Mouse (Mus musculus): ENCODE data around the gene 9130213A22Rik.
A peak's percentile ranks its signal among the peaks of the same experiment; 100 is the strongest.

Gene 9130213A22Rik

GRCm38 (mm10) chr11:69106842-69107241 is 15.5 kb downstream of the 9130213A22Rik start:
- no peak for DNase-seq (ENCODE audit: low spot score)

GRCm38 (mm10) chr11:69106299-69106698 is 16.1 kb downstream of the 9130213A22Rik start:
- no peak for DNase-seq (ENCODE audit: low spot score)

GRCm38 (mm10) chr11:69105796-69106195 is 16.6 kb downstream of the 9130213A22Rik start:
- no peak for DNase-seq (ENCODE audit: low spot score)

- DNase-seq (ENCODE audit: low spot score), result no peak
Observed at GRCm38 (mm10) chr11:69105227-69105626, 17.2 kb downstream of the 9130213A22Rik start.

GRCm38 (mm10) chr11:69104487-69104886 is 17.9 kb downstream of the 9130213A22Rik start:
- DNase-seq (ENCODE audit: low spot score), result no peak

- DNase-seq (ENCODE audit: low spot score), result no peak
Observed at GRCm38 (mm10) chr11:69103531-69104435, 18.6 kb downstream of the 9130213A22Rik start.

- DNase-seq (ENCODE audit: low spot score), result no peak
Observed at GRCm38 (mm10) chr11:69103121-69103520, 19.3 kb downstream of the 9130213A22Rik start.

- peak; percentile 79 for DNase-seq (ENCODE audit: low spot score)
Observed at GRCm38 (mm10) chr11:69102403-69102725, 20.0 kb downstream of the 9130213A22Rik start.

- DNase-seq (ENCODE audit: low spot score), result no peak
Observed at GRCm38 (mm10) chr11:69101604-69102402, 20.6 kb downstream of the 9130213A22Rik start.

GRCm38 (mm10) chr11:69100639-69101360 is 21.6 kb downstream of the 9130213A22Rik start:
- no peak for DNase-seq (ENCODE audit: low spot score)

- peak; percentile 92 for DNase-seq (ENCODE audit: low spot score)
Observed at GRCm38 (mm10) chr11:69099915-69100345, 22.5 kb downstream of the 9130213A22Rik start.

- DNase-seq (ENCODE audit: low spot score), result peak; percentile 69
Observed at GRCm38 (mm10) chr11:69099177-69099914, 23.0 kb downstream of the 9130213A22Rik start.

GRCm38 (mm10) chr11:69098762-69099091 is 23.7 kb downstream of the 9130213A22Rik start:
- peak; percentile 97 for DNase-seq (ENCODE audit: low spot score)

GRCm38 (mm10) chr11:69098039-69098761 is 24.2 kb downstream of the 9130213A22Rik start:
- DNase-seq (ENCODE audit: low spot score), result no peak

- DNase-seq (ENCODE audit: low spot score), result peak; percentile 92
Observed at GRCm38 (mm10) chr11:69096987-69097900, 25.1 kb downstream of the 9130213A22Rik start.

GRCm38 (mm10) chr11:69096360-69096986 is 25.9 kb downstream of the 9130213A22Rik start:
- no peak for DNase-seq (ENCODE audit: low spot score)

- DNase-seq (ENCODE audit: low spot score), result no peak
Observed at GRCm38 (mm10) chr11:69095511-69096231, 26.7 kb downstream of the 9130213A22Rik start.

GRCm38 (mm10) chr11:69094697-69095429 is 27.5 kb downstream of the 9130213A22Rik start, which contains the start of gene Per1:
Per1 (plus strand) TSS chr11:69095217.
- peak; percentile 98 for DNase-seq (ENCODE audit: low spot score)

Data from MN1 (cell line).